Mouse (Mus musculus): ENCODE results near the gene Dnah6.

The Dnah6 gene

DNA sequence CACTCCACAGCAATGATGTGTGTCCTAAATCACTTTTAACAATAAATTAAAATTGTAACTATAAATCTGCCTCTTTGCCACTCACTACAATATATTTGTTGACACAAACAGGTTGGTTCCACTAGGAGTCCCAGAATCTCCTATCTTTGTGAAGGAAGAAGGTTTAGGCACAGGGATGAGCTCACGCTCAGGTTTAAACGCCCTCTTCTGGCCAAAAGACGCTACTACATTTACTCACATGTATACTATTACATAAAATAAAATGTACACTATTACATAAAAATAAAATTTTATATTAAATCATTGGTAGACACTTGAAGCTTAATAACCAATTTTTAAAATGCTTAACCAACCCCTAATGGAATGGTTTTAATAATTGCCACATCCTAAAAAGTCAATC is 201.4 kb downstream of the Dnah6 start:
- peak; percentile 39 for DNase-seq

DNA sequence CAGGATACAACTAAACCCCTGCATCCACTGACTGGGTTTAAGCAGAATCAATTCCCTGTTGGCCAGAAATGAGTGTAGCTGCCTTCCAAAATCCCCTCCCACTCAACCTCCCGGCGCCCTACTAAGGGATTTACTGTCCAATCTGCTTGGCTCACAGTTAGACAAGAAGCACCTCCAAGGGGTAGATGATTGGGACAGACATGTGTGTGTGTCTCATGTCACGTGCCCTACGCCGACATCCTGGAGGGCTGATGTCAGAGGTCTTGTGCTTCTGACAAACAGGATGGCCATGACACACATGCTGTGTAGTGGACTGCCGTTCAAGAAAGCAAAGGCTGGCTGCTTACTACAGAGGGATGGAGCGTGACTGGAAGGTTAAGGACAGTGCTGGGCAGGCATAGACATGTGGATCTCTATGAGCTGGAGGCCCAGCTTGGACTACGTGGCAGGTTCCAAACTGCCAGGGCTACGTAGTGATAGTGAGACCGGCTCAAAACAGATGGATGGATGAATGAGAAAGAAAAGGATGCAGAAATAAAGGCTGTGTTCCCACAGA is 202.6 kb downstream of the Dnah6 start:
- DNase-seq: no peak

GRCm38 (mm10) chr6:73014317-73015160 is 206.9 kb downstream of the Dnah6 start:
- DNase-seq: no peak

DNA sequence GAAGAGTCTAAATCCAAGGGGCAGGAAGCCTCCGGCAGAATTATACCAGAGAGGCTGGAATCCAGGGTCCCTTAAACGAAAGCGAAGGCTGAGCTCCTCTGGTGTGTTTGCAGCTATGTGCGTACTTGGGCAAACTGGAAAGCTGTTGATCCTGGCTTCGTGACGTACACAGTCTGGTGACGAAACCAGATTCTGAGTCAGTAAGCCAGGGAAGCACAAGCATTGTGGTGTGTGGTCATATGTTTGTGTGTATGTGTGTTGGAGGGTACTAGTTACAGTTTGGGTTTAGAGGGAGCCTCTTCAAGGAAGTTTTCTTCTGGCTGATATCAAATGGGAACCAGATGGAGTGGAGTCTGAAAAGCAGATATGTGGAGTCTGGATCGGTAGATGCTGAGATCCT is 208.5 kb downstream of the Dnah6 start:
- no peak for DNase-seq

- no peak for DNase-seq
These were observed 209.6 kb downstream of the Dnah6 start for GRCm38 (mm10) chr6:73011827-73012226.

GRCm38 (mm10) chr6:73010073-73010472 is 211.4 kb downstream of the Dnah6 start:
- peak; percentile 80 for DNase-seq

DNA sequence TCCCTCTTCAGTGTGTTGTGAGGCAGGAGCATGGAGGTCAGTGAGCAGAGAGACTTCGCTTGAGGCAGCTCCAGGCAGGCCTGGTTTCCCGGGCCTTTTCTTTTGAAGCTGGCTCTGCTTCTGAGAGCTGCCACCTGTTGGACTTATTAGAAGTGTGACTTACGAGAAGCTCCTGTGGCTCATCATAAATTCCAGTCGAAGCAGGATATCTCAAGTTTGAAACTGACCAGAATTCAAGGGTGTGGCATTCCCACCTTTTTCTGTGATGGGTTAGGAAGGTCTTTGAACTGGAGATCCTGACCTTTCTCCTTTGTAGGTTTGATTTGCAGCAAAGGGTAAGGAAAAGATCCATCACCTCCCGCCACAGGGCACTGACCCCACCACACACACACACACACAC is 217.8 kb downstream of the Dnah6 start:
- no peak for DNase-seq

GRCm38 (mm10) chr6:73002391-73002790 is 219.1 kb downstream of the Dnah6 start:
- no peak for DNase-seq

DNA sequence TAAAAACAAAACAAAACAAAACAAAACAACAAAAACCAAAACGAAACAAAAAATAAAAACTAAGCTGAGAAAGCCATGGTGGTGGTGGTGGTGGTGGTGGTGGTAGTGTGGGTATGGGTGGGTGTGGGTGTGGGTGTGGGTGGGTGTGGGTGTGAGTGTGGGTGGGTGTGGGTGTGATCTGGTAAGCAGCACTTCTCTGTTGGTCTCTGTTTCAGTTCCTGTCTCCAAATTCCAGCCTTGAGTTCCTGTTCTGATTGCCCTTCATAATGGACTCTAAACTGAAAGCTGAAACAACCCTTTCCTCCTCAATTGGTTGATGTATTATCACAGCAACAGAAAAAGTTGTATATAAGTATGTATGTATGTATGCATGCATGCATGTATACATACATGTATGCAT is 222.6 kb downstream of the Dnah6 start:
- no peak for DNase-seq

DNA sequence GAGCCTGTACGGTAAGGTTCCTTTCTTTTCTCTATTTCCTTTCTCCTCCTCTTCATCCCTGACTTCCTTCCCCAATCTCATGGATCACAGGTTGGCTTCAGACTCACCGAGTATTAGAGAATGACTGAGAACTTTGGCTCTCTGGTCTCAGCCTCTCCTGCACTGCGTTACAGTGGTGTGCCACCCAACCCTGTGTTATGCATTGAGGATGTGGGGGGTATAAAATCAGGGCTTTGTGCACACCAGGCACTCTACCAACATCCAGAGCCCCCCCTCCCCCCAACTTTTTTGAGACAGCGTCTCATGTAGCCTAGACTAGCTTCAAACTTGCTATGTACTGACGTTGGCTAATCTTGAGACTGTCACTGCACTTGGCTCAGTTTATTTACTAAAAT is 227.8 kb downstream of the Dnah6 start:
- no peak for DNase-seq

DNA sequence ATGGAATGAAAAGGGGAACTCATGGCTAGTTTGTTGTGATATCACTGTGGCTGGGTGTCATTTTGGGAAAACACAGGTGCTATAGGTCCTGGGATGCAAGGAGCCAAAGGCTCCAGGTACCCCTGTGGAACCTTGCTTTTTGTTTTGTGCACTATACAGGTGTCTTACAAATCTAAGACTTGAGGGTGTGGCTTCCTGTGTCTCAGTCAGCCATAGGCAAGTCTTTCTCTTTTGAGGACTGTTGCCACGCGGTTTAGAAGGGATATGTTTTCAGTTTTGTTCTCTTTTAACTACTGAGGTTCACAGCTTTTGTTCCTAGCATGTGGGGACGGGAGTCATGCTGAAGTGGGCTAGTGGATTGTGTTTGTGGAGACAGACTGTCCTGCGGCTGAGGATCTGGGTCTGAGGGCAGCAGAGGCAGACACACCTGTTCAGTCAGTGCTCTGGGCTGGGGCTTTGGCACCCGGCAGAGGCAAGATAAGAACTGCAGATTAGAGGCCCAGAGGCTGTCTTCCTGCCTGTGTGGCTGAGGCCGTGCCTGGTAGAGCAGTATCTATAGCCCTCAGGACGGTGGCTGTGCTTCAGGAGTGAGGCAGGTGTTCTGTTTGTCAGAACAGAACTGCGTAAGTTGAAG is 228.3 kb downstream of the Dnah6 start:
- DNase-seq: peak; percentile 80

DNA sequence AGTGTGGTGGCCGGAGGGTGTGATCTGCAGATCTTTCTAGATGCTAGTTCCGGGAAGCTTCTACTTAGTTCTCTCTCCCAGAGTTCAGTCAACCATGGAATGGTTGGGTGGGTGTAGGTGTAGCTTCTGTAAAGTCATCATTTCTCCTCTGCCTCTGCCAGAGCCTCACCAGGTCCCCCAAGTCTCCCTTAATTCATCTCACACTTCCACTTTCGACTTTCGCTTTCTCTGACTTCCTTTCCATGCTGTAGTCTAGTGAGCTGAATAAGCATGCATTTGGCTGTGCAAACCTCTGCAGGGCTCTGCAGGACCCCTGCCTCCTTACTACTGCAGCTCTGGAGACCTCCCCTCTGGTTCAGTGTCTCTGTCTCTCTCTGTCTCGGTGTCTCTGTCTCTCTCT is 231.2 kb downstream of the Dnah6 start:
- DNase-seq: peak; percentile 23

GRCm38 (mm10) chr6:72989028-72989736 is 232.3 kb downstream of the Dnah6 start:
- no peak for DNase-seq

GRCm38 (mm10) chr6:72982506-72982905 is 238.9 kb downstream of the Dnah6 start:
- DNase-seq: no peak

- peak; percentile 49 for DNase-seq
These were observed 239.6 kb downstream of the Dnah6 start for GRCm38 (mm10) chr6:72981851-72982250.

GRCm38 (mm10) chr6:72981124-72981651 is 240.3 kb downstream of the Dnah6 start:
- no peak for DNase-seq

DNA sequence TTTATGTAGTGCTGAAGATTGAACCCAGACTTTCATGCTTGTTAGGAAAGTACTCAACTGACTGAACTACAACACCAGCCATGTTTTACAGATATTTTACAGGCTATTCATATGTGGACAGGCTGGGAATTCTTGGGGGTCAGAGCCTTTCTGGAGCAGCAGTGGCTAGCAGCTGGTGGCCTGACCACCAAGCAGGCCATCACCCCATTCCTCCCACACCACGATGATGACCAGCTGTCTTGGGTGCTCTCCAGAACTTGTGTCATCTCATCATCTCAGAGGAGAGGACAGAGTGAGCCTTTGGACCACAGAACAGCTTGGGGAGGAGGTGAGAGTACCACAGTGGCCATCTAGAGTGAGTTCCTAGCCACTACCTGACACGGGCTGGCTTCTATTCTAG is 244.6 kb downstream of the Dnah6 start:
- DNase-seq: no peak

- DNase-seq: no peak
These were observed 250.4 kb downstream of the Dnah6 start for GRCm38 (mm10) chr6:72971074-72971473.

DNA sequence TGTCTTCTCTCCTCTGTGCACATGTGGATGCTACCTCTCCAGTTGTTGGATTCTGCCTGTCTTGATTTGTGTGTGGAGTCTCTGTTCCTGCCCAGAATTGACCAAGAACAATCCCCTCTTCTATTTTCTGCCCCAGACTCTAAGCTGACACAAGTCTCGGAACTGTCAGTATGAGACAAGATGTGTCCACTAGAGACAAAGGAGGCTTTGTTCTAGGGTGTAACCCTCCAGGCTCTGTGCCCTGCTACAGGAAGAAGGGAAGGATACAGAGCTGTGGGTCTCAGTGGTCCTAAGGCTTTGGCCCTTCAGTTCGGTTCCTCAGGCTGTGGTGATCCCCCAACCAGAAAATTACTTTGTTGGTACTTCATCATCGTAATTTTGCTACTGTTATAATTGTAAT is 251.7 kb downstream of the Dnah6 start:
- DNase-seq: no peak

Measured in thymus, postnatal 14 days (tissue).